Mouse (Mus musculus) heart, adult 9 months (tissue): ENCODE data around the gene Rbpms2.

Source experiments
- DNase-seq, 2 experiments: peaks; one replicate each; pipeline ENCODE4 v3.0.0; 2022; ENCODE audit warnings: low spot score in 2 of 2

Rbpms2 gene

DNA sequence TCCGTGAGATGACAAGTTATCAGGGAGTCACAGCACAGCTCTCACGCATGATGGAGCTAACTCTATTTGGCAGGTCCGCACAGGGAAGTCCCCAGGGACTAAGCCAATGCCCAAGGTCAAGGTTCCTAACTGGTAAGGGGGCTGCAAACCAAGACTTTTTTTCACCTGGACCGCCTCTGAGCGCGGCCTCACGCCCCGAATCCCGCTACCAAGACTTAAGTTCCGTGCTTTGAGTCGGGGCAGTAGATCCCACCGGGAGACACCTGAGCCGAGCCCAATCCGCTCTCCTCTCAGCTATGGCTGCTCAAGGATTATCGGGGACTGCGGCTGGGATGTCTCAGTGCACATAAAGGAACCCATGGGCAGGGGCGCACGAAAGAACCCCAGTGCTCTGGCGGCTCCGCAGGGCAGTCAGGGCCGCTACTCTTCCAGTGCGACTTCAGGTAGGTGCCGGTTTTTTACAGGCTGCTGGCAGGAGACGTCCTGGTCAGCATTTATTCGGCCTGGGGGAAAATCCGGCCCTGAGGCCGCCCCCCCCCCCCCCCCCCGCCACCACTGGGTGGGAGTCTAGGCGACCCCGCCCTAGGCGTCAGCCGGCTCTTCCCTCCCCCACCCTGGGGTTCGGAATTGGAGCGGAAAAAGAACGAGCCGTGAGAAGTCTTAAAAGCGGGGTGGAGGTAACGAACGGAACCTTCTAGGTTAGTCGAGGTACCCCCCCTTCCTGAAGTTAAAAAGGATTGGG is at the start of gene Rbpms2:
Gene Rbpms2, plus strand, starts transcription at position 624 of the 742 bp plus-strand sequence.
- peak; percentile 37 to 51 for DNase-seq

DNA sequence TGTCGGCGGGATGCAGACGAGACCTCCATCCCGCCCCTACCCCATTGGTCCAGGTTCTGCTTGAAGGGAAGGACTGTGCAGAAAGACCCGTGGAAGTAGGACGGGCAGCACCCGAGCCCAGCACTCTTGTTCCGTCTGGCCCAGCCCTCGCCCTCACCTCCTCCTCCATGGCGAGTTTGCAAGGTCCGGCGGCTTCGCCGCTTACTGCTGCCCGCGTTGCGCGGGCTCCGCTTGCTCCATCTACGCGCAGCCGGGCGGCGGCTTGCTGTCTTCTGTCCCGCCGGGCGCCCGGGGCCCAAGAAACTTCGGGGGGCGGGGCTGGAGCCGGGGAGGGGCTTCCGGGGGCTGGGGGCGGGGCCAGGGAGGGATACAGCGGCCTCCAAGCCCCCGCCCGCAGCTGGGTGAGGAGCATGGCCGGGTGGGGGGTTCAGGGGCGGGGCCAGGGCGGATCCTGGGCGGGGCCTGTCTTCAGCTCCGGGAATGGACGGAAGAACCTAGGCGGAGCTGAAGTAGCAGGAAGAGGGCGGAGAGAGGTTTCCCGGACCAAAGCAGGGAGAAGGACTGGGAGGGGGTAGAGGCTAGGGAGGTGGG is 49.6 kb upstream of the Rbpms2 start, which contains the start of gene Plekho2:
Gene Plekho2, minus strand, starts transcription at position 260 of the 591 bp plus-strand sequence.
- peak; percentile 93 to 94 for DNase-seq

- DNase-seq = peak; percentile 86 to 92
Observed at GRCm38 (mm10) chr9:65580401-65581256, 48.8 kb upstream of the Rbpms2 start.

- DNase-seq = no peak
Observed at GRCm38 (mm10) chr9:65583045-65583444, 46.4 kb upstream of the Rbpms2 start.

DNA sequence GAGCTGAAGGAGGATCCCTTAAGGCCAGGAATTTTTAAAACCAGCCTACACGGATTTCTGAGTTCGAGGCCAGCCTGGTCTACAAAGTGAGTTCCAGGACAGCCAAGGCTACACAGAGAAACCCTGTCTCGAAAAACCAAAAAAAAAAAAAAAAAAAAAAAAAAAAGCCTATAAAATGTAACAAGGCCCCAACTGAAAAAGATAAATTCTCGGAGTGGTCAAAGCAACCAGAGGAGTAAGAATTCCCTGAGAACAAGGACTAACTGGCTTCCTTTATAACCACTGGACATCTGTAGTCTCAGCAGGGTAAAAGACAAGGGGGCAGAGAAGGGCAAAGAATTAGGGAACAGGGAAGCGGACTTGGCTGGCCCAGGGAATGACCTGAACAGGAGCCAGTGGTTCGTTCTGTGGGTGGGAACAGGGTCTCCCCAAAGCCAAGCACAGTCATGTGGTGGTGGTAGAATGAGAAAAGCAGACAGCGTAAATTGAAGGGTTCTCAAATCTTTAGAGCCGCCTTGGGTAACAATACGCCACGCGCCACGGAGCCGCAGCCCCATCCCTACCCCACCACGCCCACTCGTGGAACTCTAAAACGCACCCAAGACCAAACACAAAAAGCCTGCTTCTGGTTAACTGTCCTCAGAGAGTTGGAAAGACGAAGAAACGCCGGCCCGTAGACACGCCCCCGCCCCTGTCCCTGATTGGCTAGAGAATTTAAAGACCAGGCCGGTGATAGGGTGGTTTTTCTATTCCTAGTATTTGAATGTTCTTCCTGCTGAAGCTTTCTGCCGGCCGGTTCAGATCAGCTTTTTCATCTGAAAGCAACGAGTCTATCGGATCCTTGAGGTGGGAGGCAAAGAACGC is 42.8 kb upstream of the Rbpms2 start, which contains the start of gene Pif1:
Gene Pif1, plus strand, starts transcription at position 755 of the 864 bp plus-strand sequence.
- peak; percentile 84 to 86 for DNase-seq

- DNase-seq = no peak
Observed at GRCm38 (mm10) chr9:65587270-65587572, 42.2 kb upstream of the Rbpms2 start.

- no peak for DNase-seq
Observed at GRCm38 (mm10) chr9:65587573-65588358, 41.7 kb upstream of the Rbpms2 start.

DNA sequence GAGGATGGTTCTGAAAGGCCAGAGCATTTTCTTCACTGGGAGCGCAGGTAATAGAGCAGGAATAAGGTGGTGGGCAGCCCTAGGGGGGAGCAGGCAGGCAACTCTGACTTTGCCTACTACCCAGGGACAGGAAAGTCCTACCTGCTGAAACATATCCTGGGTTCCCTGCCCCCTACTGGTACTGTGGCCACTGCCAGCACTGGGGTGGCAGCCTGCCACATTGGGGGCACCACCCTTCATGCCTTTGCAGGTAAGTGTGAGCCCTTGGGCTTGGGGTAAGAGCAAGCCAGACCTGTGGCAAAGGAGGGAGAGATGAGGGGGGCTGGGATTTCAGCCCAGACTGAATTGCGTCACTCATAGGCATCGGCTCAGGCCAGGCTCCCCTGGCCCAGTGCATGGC is 40.4 kb upstream of the Rbpms2 start:
- no peak for DNase-seq

GRCm38 (mm10) chr9:65592721-65593120 is 36.7 kb upstream of the Rbpms2 start:
- no peak for DNase-seq

GRCm38 (mm10) chr9:65593596-65593995 is 35.9 kb upstream of the Rbpms2 start:
- DNase-seq = no peak

- DNase-seq = peak; percentile 33 to 60
Observed at GRCm38 (mm10) chr9:65598765-65599249, 30.6 kb upstream of the Rbpms2 start.

GRCm38 (mm10) chr9:65600951-65601350 is 28.5 kb upstream of the Rbpms2 start:
- DNase-seq = no peak

DNA sequence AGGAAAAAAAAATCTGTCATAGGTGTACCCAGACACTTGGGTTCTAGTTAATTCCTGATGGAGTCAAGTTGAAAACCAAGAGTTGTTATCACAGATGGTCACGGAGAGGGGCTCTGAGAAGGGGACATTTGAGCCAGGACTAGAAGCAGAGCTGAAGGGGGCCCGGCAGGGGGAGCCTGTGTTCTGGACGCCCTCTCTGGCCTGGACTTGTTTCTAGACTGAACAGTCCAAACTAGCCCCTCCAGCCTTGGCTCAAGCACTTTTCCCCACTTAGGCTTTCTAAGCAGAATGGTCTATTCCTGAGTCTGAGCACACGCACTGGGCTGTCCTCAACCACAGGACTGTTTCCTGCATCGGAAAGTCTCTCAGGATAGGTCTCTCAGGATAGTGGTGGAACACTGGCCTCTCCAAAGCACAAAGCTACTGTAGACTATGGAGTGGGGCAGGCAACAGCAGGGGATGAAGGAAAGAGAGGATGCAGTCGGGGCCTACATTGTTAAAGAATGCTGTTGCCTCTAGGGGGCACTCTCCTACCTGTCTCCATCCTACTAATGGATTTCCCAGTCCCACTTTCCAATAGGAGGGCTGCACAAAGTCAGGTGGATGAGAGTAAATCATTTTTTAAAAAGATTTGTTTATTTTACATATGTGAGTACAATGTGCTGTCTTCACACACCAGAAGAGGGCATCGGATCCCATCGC is 25.9 kb upstream of the Rbpms2 start:
- DNase-seq = no peak

DNA sequence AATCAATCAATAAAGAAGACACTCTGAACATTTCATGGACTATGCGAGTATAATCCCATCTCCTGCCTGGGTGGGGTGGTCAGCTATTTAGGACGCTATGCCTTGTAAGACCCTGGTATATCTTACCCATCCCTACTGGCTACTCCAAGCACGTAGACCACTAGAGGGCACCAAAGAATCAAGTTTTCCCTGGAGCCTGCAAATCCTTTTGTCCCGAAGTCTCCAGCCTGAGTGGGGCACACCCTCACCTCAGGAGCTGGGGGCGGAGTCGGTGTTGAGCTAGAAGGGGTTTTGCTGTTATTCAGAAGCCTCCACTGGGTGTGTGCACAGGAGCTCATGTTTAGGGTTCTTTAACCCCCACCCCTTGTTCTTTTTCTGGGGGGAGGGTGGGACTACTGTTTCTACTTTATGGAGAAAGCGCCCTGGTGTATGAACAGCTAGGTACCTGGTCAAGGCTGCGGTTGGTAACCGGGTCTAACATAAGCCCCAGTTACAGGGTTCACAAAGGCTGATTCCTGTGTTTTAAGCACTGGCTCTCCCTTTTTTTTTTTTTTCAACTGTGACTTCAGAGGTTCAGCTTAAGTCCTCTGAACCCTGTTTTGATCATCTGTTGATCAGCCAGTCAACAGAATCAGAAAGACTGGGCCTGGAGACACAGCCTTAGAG is 23.8 kb upstream of the Rbpms2 start:
- DNase-seq = peak; percentile 46 to 61

DNA sequence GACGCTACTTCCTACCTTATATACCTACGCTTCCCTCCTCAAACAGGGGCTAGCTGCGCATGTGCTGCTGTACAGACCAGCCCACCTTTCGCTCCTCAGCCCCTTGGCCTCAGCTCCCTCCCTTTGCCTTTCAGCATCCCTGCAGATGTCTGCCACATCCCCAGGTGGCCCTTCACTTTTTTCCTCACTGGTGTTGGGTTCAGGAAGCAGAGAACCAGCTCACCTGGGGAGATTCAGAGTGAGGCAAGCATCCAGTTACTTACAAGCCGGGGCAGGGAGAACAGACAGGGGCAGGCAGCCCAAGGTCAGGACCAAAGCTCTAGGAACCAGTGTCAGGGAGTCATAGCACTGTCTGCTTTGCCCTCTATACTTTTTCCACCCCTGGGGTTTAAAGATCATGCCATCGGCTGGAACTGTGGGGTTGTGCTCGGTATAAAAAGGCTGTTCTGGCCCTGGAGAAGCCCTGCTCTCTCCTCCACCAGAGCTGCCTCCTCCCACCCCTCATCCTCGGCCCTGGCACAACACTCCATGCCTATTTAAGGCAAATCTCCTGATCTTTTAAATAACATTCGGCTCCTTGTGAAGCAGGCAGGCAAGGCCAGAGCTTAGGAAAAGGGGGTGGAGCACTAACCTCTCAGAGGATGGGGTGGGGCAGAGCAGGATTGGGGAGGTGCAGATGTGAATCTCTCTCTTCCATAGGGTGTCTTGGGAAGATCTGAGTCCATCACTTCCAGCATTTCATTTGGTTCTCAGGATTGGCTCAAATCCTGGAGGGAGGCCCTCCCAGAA is 22.9 kb upstream of the Rbpms2 start:
- DNase-seq = no peak

GRCm38 (mm10) chr9:65607120-65607519 is 22.3 kb upstream of the Rbpms2 start:
- no peak for DNase-seq

DNA sequence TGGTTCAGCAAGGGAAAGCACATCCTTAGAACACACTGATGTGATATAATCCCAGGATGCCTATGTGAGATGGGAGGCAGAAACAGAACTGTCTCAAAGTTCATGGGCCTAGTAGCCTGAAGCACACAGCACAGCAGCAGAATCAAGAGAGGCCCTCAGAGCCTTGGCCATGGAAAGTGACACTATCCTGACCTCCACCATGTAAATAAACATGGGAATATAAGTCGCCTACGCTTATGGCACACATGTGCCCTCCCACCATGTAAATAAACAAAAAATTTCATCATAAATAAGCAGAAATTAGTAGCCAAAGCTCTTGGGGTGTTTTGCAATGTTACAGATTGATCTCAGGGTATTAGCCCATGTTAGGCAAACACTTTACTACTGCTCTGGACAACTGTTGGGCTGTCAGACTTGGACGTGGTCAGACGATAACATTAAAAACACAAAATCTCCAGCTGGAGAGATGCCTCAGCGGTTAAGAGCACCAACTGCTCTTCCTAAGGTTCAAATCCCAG is 17.4 kb upstream of the Rbpms2 start:
- no peak for DNase-seq

GRCm38 (mm10) chr9:65613098-65613497 is 16.4 kb upstream of the Rbpms2 start:
- DNase-seq = no peak
